Mouse (Mus musculus) retina, adult 2 months (tissue): Measurements from ENCODE around the gene Ndrg4.

Source experiments
- DNase-seq: peaks from one replicate; pipeline ENCODE4 v3.0.0-alpha.2; 2012; ENCODE audit warnings: low read depth, low spot score

The Ndrg4 gene

GRCm38 (mm10) chr8:95716546-95717335, 40.0 kb downstream of the Ndrg4 start:
- no peak for DNase-seq

GRCm38 (mm10) chr8:95727625-95728024, 50.8 kb downstream of the Ndrg4 start:
- no peak for DNase-seq

- no peak for DNase-seq
Measured at GRCm38 (mm10) chr8:95738596-95738995, 61.8 kb downstream of the Ndrg4 start.

- no peak for DNase-seq
Measured at GRCm38 (mm10) chr8:95741732-95742131, 65.0 kb downstream of the Ndrg4 start.

GRCm38 (mm10) chr8:95748028-95748427, 71.2 kb downstream of the Ndrg4 start:
- no peak for DNase-seq

GRCm38 (mm10) chr8:95751924-95752323, 75.1 kb downstream of the Ndrg4 start:
- no peak for DNase-seq

GRCm38 (mm10) chr8:95760323-95760722, 83.5 kb downstream of the Ndrg4 start:
- DNase-seq, result no peak

GRCm38 (mm10) chr8:95764133-95764532, 87.4 kb downstream of the Ndrg4 start:
- DNase-seq, result no peak
